Mouse (Mus musculus): ENCODE results near the gene Fam189a2. TPM values are rescaled to one million over a fixed set of nuclear protein-coding genes. Genes with fewer than 3 reads are reported as not detected.

The Fam189a2 gene
- total RNA-seq, 2 experiments from 2014 or later: 9.1 to 9.6 TPM

GRCm38 (mm10) chr19:23946026-23946685 is 84.7 kb downstream of the Fam189a2 start:
- no peak for DNase-seq (ENCODE audit: low spot score in 2 of 2)

- no peak for DNase-seq (ENCODE audit: low spot score in 2 of 2)
Measured at GRCm38 (mm10) chr19:23942886-23943285, 87.9 kb downstream of the Fam189a2 start.

GRCm38 (mm10) chr19:23941422-23941949 is 89.3 kb downstream of the Fam189a2 start:
- DNase-seq (ENCODE audit: low spot score in 2 of 2): no peak

- DNase-seq (ENCODE audit: low spot score in 2 of 2): peak; percentile 42 to 59
Measured at GRCm38 (mm10) chr19:23930826-23931225, 100.0 kb downstream of the Fam189a2 start.

- DNase-seq (ENCODE audit: low spot score in 2 of 2): no peak
Measured at GRCm38 (mm10) chr19:23925541-23925940, 105.3 kb downstream of the Fam189a2 start.

- DNase-seq (ENCODE audit: low spot score in 2 of 2): no peak
Measured at GRCm38 (mm10) chr19:23924791-23925190, 106.0 kb downstream of the Fam189a2 start.

- DNase-seq (ENCODE audit: low spot score in 2 of 2): no peak
Measured at GRCm38 (mm10) chr19:23924057-23924456, 106.8 kb downstream of the Fam189a2 start.

Other genes with a start within 250 kb of the Fam189a2 start
- gene Tjp2, start 194.0 kb upstream of the Fam189a2 start, total RNA-seq (2021): 10 to 100 TPM; 16.9 to 22.2 TPM
- 1 to 10 TPM; 7.7 to 9.2 TPM for gene Fxn, start 249.6 kb upstream of the Fam189a2 start, total RNA-seq (2021)

All from left cerebral cortex, adult 18-20 months (tissue).